Mouse (Mus musculus) cortical plate, adult 2 months (tissue): ENCODE results near the gene BC055324. TPM values are rescaled to one million over a fixed set of nuclear protein-coding genes. Genes with fewer than 3 reads are reported as not detected.
"Not testable (repeated sequence)": the region's sequence is repeated elsewhere in the genome, so short reads cannot be mapped to it uniquely, and the experiment has no call there.

Source experiments
- H3K27ac ChIP-seq: fragments of 200-500 bp; 2 replicates; pipeline ENCODE4 v1.5.1; 2012; ENCODE audit warnings: low read length, control low read depth, inconsistent platforms; ENCODE audit not compliant: insufficient read depth
- H3K4me1 ChIP-seq: fragments of 200-500 bp; 2 replicates; pipeline ENCODE4 v1.6.1; 2011; ENCODE audit warnings: low read length; ENCODE audit not compliant: control insufficient read depth, insufficient read depth
- H3K4me3 ChIP-seq: fragments of 200-500 bp; 2 replicates; pipeline ENCODE4 v1.5.1; 2011; ENCODE audit warnings: mild to moderate bottlenecking, low read length, control low read depth; ENCODE audit not compliant: insufficient read depth
- CTCF ChIP-seq: fragments of 200-500 bp; IDR thresholded peaks from 2 replicates; pipeline ENCODE4 v1.5.1; 2011; ENCODE audit warnings: mild to moderate bottlenecking, control low read depth, low read length; ENCODE audit not compliant: insufficient read depth; ENCODE audit errors: extremely low read depth
- POLR2A ChIP-seq: fragments of 200-500 bp; IDR thresholded peaks from 2 replicates; pipeline ENCODE4 v1.6.1; 2011; ENCODE audit warnings: mild to moderate bottlenecking, low read length, control low read depth; ENCODE audit not compliant: insufficient read depth; ENCODE audit errors: extremely low read depth
- polyA plus RNA-seq: library from polyadenylated mRNA; depleted of rRNA; stranded (reverse); fragments of >200 nt; gene quantifications from 2 replicates; pipeline ENCODE4 v1.2.3, GENCODE M21; 2012; rRNA removed

The BC055324 gene
- 0.91 and 1.0 TPM in 2 replicates for polyA plus RNA-seq

DNA sequence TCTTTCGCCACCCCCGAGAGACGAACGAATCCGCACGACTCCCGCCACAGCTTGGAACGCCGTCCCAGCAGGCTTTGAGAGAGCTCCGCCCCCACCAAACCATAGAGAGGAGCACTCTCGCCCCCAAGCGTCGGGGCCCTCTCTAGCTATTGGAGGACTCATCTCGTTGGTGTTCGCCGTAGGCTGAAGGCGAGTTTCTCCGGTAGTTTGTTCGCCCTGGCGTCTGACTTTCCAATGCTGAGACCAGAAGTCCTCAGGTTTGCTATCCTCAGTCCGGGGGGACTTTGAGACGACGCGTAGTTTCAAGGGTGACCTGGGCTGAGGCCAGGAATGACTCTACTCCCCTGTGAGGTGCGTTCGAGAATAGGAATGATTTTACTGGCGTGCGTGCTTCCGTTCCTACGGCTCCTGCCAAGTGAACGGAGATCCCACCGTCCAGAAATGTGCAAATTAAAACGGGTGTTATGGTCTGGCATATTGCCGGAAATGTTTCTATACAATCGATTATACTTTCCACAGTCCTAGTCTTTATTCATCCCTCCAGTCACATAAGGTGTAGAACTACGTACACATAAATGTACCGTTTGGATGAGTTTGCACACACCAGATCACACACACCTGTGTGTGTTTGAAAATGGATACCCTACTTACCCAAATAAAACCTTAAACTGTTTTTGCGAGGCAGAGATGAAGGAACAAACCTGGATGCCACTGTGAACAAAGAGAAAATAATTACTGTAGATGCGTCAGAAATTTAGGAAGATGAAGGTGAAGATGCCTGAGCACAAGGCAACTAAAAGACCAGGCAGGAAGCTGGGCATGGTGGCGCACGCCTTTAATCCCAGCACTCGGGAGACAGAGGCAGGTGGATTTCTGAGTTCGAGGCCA, at the start of gene BC055324, which contains the start of gene Mettl18:
Gene BC055324, minus strand, starts transcription at position 76 of the 888 bp plus-strand sequence.
Gene Mettl18, plus strand, starts transcription at position 169 of the 888 bp plus-strand sequence.
- Histone ChIP-seq H3K4me3 (peak within 1 kb of the TSS; percentile 93), H3K4me1 (no peaks in the 10 kb centered on the region), H3K27ac (peak within 1 kb of the TSS; percentile 69)
- TF ChIP-seq POLR2A (peak; percentile 61; the same call in 1 of the 2 replicates), CTCF (no peak)

GRCm38 (mm10) chr1:164043549-164043948, 49.0 kb upstream of the BC055324 start:
- TF ChIP-seq POLR2A (no peak), CTCF (no peak)
- no peaks in the 10 kb centered on the region for H3K4me1 ChIP-seq
- H3K27ac ChIP-seq: no peak overlapping the region
- no peak overlapping the region for H3K4me3 ChIP-seq

DNA sequence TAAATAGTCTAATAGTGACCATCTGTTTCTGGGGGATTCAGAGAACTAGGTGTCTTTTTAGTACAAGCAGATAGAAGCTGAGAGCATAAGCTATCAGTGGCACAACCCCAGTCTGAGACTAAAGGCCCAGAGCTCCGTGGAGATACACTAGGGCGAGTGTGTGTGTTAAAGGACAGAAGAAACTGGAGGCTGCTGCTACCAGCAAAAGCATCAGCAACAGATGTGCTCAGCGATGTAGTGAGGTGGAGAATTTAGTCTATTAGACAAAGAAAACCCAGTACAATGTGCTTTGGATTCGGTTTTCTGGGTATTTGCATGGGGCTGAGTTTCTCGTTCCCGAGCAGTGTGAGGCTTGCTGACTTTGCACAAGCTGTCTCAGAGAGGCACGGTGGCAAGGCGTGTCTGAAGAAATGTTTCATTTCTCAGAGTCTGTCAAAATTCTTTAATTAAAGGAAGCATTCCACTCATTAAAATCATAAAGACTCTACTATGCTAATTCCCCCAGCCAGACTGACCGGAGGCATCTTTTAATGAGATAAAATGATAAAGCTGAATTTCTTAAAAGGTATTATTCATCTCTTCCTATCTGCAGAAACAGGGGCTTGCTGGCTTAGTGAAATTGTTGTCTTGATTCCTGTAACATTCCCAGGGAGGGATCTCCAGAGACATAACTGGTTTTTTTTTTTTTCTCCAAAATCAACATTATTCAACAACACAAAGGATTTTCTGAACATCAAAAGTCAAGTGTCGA, 46.0 kb upstream of the BC055324 start:
- TF ChIP-seq POLR2A (no peak), CTCF (no peak)
- no peaks in the 10 kb centered on the region for H3K4me1 ChIP-seq
- no peak overlapping the region for H3K27ac ChIP-seq
- no peak overlapping the region for H3K4me3 ChIP-seq

GRCm38 (mm10) chr1:164027416-164027815, 32.8 kb upstream of the BC055324 start:
- TF ChIP-seq POLR2A: no peak
- no peak overlapping the region for H3K4me3 ChIP-seq
- H3K27ac ChIP-seq: no peak overlapping the region
- H3K4me1 ChIP-seq: no peaks in the 10 kb centered on the region

DNA sequence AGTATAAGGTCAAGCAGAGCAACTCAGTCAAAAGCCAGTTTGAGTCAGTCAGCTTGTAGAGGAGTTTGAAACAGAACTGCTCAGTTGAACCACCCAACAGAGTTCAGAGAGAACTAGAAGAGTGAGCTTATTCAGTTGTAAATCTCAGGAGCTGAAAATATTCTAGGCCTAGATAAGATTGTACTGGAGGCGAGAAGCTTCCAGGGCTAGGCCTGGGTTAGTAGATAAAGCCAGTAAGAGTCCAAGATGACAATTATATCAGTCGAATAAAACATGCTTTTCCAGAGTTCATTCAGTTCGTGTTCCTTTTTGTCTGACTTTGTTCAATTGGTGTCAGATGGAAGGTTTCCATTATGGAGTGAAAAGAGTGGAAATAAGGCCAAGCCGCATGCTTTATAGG, 31.1 kb upstream of the BC055324 start:
- Histone ChIP-seq H3K27ac (no peak overlapping the region), H3K4me3 (no peak overlapping the region), H3K4me1 (no peaks in the 10 kb centered on the region)
- TF ChIP-seq CTCF (no peak), POLR2A (no peak)

DNA sequence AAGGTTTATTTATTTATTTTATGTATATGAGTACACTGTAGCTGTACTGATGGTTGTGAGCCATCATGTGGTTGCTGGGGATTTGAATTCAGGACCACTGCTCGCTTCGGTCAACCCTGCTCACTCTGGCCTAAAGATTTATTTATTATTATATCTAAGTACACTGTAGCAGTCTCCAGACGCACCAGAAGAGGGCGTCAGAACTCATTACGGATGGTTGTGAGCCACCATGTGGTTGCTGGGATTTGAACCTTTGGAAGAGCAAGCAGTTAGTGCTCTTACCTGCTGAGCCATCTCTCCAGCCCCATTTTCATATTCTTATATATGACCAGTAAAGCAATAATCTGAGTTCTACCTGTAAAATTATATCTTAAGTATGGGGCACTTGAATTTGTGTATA, 27.5 kb upstream of the BC055324 start:
- H3K27ac ChIP-seq, H3K4me3 ChIP-seq, H3K4me1 ChIP-seq: not testable (repeated sequence)

DNA sequence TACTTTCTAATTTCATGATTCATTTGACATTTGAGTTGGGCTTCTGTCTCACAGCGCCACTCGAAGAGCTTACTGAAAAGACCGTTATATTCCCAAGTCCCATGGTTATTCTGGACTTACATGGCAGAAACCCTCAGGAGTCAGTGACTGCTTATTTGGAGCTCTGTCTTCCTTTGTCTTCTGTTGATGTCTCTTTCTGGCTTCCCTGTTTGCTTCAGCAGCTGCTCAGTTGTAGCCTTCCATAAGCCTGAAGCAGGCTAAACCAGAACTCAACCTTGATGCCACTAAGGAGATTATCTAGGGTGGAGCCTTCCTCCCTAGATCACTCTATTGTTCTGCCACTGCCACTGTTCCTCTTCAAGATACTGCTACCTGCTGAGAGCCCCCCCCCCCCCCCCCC, 26.1 kb upstream of the BC055324 start:
- not testable (repeated sequence) for H3K4me3 ChIP-seq, H3K4me1 ChIP-seq, H3K27ac ChIP-seq

DNA sequence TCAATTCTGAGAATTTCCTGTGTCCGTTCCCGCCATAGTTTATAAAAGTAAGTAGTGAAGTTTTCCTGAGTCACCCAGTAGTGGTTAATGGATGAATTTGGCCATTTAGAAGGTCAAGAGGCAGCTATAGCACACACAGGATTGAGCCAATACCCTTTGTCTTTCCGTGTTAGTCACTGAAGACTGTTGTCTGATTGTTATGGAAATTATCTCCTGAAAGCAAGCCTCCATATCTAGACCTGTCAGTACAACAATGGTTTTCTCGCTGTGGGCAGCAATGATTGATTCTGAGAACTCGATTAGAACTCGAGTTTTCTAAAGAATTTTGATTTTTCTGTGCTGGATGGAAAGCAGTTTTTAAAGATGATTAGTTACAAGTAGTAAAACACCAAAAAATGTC, 25.2 kb upstream of the BC055324 start:
- Histone ChIP-seq H3K4me1 (no peaks in the 10 kb centered on the region), H3K4me3 (no peak overlapping the region), H3K27ac (no peak overlapping the region)
- no peak for TF ChIP-seq CTCF

- no peak for TF ChIP-seq POLR2A
- no peak for TF ChIP-seq CTCF
- H3K4me3 ChIP-seq: no peak overlapping the region
- no peak overlapping the region for H3K27ac ChIP-seq
- H3K4me1 ChIP-seq: no peaks in the 10 kb centered on the region
Measured at GRCm38 (mm10) chr1:164018221-164018896, 23.8 kb upstream of the BC055324 start.

DNA sequence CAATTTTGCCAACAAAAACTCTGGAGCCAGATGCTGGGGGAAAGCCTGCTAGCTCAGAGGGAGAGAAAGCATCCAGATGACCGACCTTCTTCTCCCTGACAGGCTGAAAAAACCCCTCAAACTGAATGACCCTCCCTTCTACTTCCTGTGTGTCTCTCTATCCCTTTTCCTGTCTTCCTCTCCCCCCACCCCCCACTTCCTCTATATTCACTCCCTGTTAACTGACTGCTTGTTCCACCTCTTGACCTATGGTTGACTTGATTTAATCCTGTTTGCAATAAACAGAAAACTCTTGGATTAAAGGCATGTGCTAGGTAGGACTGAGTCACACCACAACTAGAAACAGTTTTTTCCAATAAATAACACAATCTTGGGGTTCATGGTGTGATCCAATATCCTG, 20.0 kb upstream of the BC055324 start:
- no peak overlapping the region for H3K4me3 ChIP-seq
- H3K27ac ChIP-seq: no peak overlapping the region
- H3K4me1 ChIP-seq: no peaks in the 10 kb centered on the region
- TF ChIP-seq CTCF (no peak), POLR2A (no peak)
